Mouse (Mus musculus): ENCODE data around the gene Scube1. TPM values are rescaled to one million over a fixed set of nuclear protein-coding genes. Genes with fewer than 3 reads are reported as not detected.

The Scube1 gene
- polyA plus RNA-seq, 1 experiment: 38.6 TPM

DNA sequence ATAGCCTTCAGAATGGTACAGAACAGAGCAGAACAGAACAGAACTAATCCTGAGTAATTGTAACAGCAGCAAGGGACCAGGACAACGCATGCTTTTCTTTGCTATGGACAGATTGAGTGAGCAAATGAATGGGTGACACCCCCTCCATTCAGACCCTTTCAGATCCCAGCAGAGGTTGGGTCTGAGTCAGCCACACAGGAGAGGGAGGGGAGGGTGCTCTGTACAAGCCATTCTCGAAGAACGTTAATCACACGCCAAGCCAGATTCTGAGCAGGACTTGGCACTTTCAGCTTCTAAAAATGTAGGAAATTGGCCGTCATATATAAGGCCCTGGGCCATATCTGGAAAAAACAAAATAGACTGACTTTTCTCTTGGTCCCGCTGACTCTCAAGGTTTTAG, 57.3 kb downstream of the Scube1 start:
- no peak for DNase-seq (ENCODE audit: extremely low spot score in 1 of 2, low spot score in 1 of 2)

DNA sequence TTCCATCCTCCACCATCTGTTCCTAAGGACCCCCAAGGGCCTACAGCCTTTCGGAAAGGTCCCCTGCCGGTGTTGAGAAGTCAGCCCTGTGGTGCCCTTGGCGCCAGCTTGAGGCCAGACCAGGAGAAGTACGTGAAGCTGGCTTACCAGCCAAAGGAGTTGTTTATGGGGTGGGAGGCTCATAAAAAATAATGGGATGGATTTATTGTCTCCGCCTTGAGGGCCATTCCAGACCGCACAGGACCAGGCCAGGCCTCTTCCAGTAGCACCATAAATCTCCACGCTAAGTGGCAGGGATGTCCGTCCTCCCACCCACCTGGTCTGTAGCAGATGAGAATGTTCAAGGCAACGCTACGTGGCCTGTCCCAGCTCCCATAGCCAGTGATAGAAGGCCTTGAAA, 58.4 kb downstream of the Scube1 start:
- no peak for DNase-seq (ENCODE audit: extremely low spot score in 1 of 2, low spot score in 1 of 2)

DNA sequence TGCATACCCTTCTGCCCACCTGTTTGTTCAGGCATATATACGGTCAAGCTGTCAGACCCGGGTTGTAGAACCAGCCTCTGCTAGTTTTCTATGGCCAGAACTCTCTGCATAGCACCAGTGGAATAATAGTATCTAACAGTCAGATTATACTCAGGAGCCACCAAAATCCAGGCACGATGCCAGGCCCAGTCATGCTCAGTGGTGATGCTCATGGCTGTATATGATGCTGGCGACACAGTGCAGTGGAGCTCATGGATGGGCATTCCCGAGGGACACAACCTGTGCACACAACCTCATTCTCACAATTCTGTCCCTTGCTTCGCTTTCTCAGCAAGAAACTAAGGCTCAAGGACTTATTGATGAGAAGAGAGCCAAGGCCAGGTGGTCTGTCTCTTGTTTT, 58.8 kb downstream of the Scube1 start:
- peak in 1 of 2 experiments; percentile 47 for DNase-seq (ENCODE audit: extremely low spot score in 1 of 2, low spot score in 1 of 2)

DNA sequence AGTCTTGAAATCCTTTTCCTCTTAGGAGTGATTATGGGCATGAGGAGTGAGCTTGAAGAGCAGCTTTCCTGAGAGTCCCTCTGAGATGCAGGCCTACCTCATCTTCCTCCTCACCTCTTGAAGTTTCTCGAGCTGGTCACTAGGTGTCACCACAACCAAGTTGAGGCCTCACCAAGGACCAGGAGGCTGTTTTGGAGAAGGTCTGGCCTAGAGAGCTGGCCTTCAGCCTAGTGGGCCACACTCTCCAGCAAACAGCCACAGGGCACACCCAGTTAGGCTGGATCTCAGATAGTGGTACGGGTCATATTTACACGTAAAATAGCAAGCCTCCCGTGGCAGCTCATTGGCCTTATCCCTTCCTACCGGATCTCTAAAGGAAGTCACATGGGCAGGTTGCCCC, 60.1 kb downstream of the Scube1 start:
- peak in 1 of 2 experiments; percentile 68 for DNase-seq (ENCODE audit: extremely low spot score in 1 of 2, low spot score in 1 of 2)

DNA sequence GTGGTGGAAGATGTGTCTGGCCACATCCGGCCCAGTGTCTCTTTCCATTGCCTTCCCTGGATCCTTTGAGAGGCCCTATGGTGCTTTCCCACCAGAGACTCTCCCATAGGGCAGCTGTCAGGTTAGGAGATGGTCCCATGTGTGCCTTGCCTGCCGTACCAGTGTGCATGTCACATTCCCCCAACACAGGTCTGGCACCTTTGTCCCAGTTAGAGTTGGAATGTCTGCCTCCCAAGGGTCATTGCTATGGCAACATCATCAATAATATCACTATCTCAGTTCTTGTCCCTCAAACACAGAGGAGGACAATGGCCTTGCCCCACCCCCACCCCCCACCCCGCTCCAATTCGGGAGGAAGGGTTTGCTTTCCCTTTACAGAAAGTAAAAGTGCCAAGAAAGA, 61.8 kb downstream of the Scube1 start:
- no peak for DNase-seq (ENCODE audit: extremely low spot score in 1 of 2, low spot score in 1 of 2)

DNA sequence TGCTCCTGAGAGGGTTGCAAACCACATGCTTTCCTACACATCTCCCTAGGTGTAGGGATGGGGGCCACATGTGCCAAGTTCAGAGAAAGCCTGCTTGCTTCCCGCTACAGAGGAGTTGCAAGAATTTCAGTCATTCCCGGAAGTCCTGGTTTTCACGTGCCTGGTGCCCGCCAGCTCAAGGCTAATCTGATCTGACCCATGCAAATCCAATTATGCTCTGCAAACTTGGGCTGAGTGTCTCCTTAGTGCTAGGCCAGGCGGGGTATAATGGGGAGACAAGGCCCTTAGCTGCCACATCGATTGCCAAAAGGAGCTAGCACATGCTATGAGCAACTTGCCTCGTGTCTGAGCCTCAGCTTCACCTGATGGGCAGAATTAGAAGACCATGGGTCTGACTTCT, 62.7 kb downstream of the Scube1 start:
- DNase-seq (ENCODE audit: extremely low spot score in 1 of 2, low spot score in 1 of 2): no peak

DNA sequence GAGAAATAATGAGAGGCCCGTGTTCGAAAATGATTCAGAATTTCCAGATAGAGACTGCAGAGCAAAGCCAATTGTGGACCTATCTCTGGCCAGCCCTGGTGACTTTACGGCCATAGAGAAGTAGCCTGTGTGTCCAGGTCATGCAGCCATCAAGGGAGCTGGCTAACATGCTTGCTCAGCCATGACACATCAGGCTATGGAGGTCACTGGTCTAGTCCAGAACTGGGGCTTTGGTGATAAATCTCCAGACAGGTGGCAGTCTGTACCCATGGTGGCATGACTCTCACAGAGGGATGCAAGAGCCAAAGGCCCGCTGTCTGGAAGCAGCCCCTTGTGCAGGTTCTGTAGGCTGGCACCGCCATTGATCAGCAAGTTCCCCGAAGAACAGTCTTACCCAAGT, 82.3 kb downstream of the Scube1 start:
- DNase-seq (ENCODE audit: extremely low spot score in 1 of 2, low spot score in 1 of 2): no peak

DNA sequence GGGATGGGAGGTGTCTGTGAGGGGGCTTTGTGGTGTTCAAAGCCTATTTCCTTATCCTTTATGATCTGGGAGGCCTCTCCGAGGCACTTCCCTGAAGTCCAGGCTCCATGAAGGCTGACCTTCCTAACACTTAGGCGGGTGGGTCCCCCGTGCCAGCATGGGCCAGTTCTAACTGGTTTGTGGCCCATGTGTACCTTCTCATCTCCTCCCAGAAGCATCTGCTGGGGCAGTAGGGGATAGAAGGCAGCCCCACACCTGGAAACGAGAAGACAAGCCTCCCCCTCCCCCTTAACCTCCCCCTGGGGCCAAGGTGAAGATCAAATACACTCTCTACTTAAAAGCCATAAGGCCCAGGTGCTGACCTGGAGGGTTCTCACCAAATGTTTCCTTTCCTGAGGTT, 84.6 kb downstream of the Scube1 start:
- no peak for DNase-seq (ENCODE audit: extremely low spot score in 1 of 2, low spot score in 1 of 2)

DNA sequence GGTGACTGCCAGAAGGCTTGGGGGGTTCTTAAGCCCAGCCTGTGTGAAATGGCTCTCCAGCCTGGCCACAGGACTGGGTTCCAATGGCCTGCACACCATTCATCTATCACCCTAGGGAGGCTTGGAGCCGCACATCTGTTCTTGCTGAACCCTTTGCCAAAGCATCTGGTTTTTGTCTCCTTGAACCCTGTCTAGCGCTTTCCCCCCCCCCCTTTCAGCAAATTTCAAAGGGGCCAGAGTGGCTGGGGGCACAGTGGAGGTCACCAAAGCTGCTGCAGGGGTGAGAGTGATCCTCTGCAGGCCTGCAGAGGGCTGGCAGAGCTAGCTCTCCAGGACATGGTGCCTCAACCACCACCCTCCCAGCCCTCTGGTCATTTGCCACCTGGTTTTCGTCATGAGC, 85.7 kb downstream of the Scube1 start:
- no peak for DNase-seq (ENCODE audit: extremely low spot score in 1 of 2, low spot score in 1 of 2)

DNA sequence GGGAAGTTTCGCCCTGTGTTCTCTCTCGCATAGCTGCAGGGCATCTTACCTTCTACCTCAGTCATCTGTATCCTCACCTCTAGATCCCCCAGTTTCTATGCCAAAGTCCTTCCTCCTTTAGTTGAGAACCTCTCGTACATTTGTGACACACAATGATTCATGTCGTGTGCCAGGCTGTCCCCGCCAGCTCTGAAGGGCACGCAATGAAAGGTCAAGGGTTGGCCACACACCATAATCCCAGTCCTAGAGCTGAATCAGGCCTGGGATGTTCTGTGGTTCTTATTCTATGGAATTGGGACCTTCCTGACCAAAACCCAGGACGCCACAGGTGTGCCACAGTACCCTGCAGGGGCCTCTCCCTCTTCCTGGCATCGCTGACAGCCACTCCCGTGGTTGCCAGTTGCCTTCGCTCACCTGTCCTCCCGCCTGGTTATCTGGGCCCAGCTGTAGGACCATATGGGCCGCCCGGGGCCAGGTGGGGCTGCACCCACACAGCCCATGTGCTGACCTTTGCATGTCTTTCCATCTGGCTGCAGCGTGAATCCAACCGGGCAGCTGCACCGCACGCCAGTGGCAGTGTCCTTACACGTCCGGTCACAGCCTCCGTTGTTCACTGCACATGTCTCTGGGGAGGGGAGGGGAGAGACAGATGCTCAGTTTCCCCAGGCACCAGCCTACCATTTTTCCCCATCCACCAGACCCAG, 86.5 kb downstream of the Scube1 start:
- DNase-seq (ENCODE audit: extremely low spot score in 1 of 2, low spot score in 1 of 2): no peak

DNA sequence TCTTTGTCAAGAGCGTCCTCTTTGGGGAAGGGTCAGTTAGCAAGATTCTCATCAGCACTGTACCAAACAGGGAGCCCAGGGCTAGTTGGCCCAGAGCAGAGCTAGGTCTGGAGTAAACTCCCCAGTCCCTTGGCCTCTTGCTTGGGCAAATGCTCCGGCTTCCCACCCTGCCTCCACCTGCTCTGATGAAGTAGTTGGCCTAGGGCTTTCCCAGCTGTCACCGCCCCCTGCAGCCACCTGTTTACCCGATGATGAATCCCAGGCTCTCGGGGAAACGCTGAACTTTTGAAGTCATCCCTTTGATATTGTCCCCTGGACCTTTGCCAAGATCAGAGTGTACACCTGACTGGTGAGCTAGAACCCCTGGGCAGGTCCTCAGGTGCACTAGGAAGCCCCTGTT, 88.1 kb downstream of the Scube1 start:
- DNase-seq (ENCODE audit: extremely low spot score in 1 of 2, low spot score in 1 of 2): no peak

DNA sequence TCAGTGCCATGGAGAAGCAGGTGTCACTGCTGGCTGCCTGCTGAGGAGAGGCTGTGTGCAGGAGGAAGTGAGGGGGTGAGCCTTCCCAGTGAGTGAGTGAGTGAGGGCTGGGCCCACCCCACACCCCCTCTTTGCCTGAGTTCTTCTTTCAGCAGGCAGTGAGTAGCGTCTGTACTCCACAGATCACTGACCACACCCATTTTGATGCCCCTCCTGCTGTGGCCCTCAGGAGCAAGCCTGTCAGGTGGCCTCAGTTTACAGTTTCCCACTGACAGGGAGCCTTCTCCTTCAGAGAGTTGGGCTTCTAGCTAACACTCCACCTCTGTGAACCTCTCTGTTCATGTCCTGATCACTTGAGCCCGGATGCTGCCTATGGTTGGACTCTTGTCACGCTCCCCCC, 89.6 kb downstream of the Scube1 start:
- no peak for DNase-seq (ENCODE audit: extremely low spot score in 1 of 2, low spot score in 1 of 2)

DNA sequence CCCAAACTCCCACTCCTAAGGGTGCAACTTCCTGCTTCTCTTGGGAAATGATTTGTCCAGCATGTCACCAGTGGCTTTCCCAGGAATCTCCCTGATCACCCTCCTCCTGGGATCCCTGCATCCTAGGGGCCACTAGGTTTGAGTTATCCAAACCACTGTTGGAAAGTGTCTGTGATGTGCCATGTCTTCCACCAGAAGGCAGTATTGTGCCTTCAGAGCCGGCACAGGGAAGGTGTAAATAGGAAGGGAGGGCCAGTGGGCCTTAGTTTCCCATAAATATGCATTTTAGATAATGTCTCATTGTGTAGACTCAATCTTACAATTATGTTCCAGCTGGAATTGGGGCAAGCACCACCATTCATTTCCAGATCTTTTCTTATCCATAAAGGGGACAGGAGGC, 90.7 kb downstream of the Scube1 start:
- peak in 1 of 2 experiments; percentile 39 for DNase-seq (ENCODE audit: extremely low spot score in 1 of 2, low spot score in 1 of 2)

DNA sequence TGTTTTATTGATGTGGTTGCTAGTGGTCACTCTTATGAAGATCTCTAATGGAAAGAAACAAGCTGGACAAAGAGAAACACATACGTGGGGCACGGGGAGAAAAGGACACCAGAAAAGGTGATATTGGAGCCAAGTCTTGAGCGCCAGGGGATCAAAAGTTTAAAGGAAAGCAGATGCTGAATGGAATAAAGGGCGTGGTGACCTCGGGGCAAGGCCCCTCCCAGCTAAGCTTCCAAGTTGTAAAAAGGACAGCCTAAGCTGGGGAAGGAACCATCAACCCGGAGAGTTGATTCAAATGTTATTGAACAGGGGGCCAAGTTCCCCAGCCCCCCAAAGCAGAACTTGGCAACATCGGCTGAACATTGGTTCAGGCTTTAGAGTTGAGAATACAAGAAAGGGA, 93.8 kb downstream of the Scube1 start:
- DNase-seq (ENCODE audit: extremely low spot score in 1 of 2, low spot score in 1 of 2): no peak

DNA sequence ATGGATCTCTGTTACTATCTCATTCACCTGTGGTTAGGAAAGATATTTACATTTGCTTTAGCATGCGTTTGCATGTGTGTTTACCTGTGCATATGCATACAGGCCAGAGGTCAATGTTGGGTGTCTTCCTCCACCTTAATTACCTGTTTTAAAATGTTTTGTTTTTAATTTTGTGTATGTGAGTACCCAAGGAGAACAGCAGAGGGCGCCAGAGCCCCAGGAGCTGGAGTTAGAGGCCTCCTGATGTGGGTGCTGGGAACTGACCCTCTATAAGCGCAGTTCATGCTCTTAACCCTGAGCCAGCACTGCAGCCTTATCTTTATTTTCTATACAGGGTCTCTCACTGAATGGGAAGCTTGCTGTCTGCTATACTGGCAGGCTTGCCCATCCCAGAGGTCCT, 95.1 kb downstream of the Scube1 start:
- no peak for DNase-seq (ENCODE audit: extremely low spot score in 1 of 2, low spot score in 1 of 2)

DNA sequence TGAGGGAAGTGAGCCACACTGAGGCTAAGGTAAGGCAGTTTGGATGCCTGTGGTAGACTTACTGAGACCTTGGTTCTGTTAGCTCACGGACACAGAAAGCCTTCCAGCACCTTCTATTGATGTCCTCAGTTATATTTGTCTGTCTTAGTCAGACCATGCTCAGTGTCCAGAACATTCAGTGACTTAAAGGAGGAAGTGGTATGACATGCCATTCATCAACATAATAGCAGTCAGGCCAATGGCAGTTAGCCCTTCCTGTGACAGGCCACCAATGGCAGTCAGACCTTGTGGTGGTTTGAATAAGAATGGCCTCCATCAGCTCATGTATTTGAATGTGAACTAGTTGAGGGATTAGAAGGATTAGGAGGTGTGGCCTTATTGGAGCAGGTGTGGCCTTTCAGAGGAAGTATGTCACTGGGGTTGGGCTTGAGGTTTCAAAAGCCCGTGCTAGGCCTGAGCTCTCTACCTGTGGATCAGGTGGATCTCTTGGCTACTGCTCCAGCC, 98.6 kb downstream of the Scube1 start:
- DNase-seq (ENCODE audit: extremely low spot score in 1 of 2, low spot score in 1 of 2): no peak

DNA sequence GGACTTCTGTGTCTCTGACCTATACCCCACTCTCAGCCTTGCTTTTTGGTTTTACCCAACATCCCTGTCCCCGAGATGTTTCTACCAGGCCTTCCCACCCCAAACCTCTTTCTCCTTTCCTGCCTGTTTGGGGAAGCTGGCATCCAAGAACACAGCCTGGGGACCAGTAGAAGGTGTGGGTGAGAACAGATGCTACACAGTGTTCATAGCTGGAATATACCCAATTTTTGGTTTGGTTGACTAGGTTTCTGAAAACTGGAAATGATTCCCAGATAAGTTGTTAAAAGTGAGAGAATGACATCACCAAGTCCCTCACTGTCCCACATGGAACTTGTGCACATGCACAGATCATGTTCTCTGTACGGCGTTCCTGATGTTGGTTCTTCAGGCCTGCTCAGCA, 109.6 kb downstream of the Scube1 start:
- peak; percentile 52 to 76 for DNase-seq (ENCODE audit: extremely low spot score in 1 of 2, low spot score in 1 of 2)

DNA sequence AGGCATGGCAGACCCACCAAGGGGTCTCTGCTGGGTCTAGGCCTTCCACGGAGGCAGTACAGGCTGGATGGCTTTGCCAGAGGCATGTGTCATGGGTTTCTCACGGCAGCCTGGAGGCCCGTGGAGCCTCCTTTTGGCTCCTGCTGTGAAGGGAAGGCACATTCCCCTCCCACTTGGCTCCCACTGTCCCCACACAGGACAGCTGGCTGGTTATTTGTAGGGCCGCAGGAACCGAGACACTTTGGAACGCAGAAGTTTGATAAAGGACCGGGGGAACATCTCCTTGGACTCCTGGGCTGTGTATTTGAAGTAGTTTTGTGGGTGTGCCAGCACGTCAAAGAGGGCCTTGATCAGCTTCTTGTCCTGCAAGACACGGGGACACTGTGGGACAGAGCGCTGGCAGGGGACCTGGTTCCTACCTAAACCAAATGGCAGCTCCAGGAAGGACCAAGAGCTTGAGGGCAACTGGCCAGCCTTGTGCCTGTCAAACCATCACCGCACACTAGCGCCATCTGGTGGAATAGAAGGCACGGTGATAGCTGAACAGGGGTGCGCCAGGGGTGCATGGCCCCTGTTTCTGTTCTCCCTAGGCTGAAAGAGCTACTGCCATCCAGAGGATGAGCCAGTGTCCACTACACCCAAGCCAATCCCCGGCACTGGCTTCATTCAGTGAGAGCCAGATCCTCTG, 117.6 kb downstream of the Scube1 start:
- DNase-seq (ENCODE audit: extremely low spot score in 1 of 2, low spot score in 1 of 2): peak in 1 of 2 experiments; percentile 75

DNA sequence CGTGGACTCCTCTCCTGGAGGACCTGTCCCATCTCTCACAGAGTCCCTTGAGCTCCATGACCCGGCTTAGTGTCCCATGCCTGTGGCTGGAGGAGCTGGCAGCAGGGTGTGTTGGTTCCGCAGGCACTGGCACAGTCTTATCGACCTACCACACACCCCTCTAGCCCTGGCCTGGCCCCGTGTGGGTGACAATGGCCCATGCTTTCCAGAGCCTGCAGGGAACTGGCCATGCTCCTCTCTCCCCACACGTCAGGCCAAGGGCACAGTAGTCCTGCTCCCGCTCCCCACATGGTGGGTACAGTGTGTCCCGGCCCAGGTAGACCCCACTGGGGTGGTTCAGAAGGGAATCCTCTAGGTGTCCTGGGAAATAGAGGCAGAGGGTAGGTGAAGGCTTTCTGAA, 118.1 kb downstream of the Scube1 start:
- DNase-seq (ENCODE audit: extremely low spot score in 1 of 2, low spot score in 1 of 2): no peak

DNA sequence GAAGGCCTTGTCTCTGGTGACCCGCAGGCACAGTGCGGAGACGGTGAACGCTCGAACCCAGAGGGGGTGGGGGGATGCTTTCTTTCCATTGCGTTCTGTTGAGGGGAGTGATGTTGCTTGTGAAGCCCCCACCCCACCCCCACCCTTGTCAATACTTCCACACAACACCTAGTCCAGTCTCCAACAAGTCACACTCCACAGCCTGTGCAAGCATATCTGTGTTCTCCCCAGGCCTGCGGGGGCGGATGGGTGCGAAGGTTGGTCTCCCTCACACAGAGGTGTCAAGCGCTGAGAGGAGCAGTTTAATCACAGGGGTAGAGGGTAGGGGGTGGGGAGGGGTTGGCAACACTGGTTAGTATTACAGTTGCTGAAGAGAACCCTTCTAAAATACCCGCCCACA, 118.6 kb downstream of the Scube1 start:
- DNase-seq (ENCODE audit: extremely low spot score in 1 of 2, low spot score in 1 of 2): no peak

DNA sequence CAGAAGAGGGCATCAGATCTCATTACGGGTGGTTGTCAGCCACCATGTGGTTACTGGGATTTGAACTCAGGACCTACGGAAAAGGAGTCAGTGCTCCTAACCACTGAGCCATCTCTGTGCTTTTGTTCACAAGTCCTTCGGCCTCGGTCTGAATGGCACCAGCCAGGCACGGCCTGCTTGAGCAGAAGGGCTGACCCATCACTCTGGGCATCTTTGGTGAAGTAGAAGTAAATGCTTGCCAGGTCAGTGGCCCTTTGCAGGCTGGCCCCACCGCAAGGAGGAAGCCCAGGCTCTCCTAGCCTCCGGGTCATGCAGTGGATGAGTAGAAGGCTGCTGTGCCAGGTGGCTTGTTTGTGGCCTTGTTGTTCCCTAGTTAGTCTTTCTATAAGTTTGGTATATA, 121.4 kb downstream of the Scube1 start:
- no peak for DNase-seq (ENCODE audit: extremely low spot score in 1 of 2, low spot score in 1 of 2)

DNA sequence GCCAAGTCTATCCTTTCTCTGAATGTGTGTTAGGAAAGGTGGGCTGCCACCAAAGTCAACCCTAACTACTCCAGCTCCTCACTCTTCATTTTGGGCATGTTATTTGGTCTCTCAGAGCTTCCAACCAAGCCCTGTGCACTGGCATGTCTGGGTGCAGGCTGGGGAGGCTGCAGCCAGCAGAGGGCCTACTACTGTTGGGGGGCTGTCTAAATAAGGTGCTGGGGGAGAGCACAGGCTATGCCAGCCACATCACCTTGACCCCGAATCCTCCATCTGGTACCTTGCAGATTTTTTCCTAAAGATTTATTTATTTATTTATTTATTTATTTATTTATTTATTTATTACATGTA, 121.8 kb downstream of the Scube1 start:
- DNase-seq (ENCODE audit: extremely low spot score in 1 of 2, low spot score in 1 of 2): no peak

Data from frontal cortex, adult 2 months (tissue).